8 mouse cellular contexts compared by ENCODE assay signal in the genomic region with DNA sequence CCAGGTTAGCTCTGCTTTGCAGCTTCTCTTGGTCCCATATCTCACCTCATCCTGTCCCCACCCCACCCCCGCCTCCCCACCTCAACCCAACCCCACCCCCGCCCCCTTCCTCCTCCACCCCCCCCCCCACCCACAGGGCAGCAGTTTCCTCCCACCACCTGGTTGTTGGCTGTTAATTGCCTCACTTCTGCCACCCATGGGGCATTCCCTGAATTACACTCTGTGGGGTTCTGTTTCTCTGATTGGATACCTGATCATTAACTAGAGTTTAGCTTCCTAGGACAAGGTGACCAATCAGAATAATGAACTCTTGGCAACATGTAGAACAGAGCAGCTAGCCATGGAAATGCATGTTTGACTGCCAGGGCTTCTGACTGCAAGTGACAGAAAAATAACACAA. TPM values are rescaled to one million over a fixed set of nuclear protein-coding genes. Genes with fewer than 3 reads are reported as not detected.
DNase-seq lines count a peak whose midpoint lies in the region; ATAC-seq lines count a peak whose summit lies in the region.

No protein-coding gene starts in this region.

- no peak overlapping the region for H3K4me2 ChIP-seq in neural tube, embryonic 11.5 days (ENCODE audit: low read depth)
- no peak overlapping the region for H3K4me2 ChIP-seq in forebrain, embryonic 12.5 days

- H3K9ac ChIP-seq in neural tube, embryonic 11.5 days (ENCODE audit: low read length) = no peak overlapping the region
- no peak overlapping the region for H3K9ac ChIP-seq in forebrain, embryonic 12.5 days

- H3K27ac ChIP-seq in heart, embryonic 10.5 days = no peak overlapping the region
- no peak overlapping the region for H3K27ac ChIP-seq in neural tube, embryonic 11.5 days (ENCODE audit: low read depth, low read length)
- no peak overlapping the region for H3K27ac ChIP-seq in forebrain, embryonic 12.5 days

- DNase-seq in heart, postnatal 4 days = peak; percentile 47
- DNase-seq in heart, embryonic 10.5 days (ENCODE audit: low spot score) = no peak
- peak; percentile 69 for DNase-seq in CD4-positive helper T cell, adult 2 months (ENCODE audit: low read depth, low spot score)
- DNase-seq in c-Kit-positive CD71-positive TER-119-positive erythroid progenitor cells, embryonic 14.5 days (ENCODE audit: low spot score) = peak; percentile 43
- DNase-seq in neural tube, embryonic 11.5 days (ENCODE audit: low spot score) = peak; percentile 30
- DNase-seq in ovary, postnatal 14 days (ENCODE audit: low spot score) = no peak
- DNase-seq in right cerebral cortex, postnatal 36 days (ENCODE audit: low spot score in 2 of 2) = no peak

- H3K27me3 ChIP-seq in heart, embryonic 10.5 days (ENCODE audit: insufficient read depth, poor library complexity, severe bottlenecking) = peaks cover 9% of the 10 kb centered on the region; the same call in 1 of the 2 replicates
- H3K27me3 ChIP-seq in neural tube, embryonic 11.5 days (ENCODE audit: control insufficient read depth, insufficient read depth, low read length) = no peaks in the 10 kb centered on the region
- 0 out of 2 replicates have a peak, but pooled peaks cover 6% of the 10 kb centered on the region for H3K27me3 ChIP-seq in forebrain, embryonic 12.5 days

- WGBS in heart, embryonic 10.5 days = 17% methylated on average over 2 of the region's 2 CpGs
- WGBS in neural tube, embryonic 11.5 days = 33% methylated on average over 2 of the region's 2 CpGs
- WGBS in forebrain, embryonic 12.5 days = 40% methylated on average over 2 of the region's 2 CpGs

- H3K9me3 ChIP-seq in heart, embryonic 10.5 days = no peaks in the 10 kb centered on the region
- H3K9me3 ChIP-seq in neural tube, embryonic 11.5 days (ENCODE audit: control insufficient read depth, low read length) = no peaks in the 10 kb centered on the region
- no peaks in the 10 kb centered on the region for H3K9me3 ChIP-seq in forebrain, embryonic 12.5 days

- H3K4me3 ChIP-seq in heart, embryonic 10.5 days = no peak overlapping the region
- H3K4me3 ChIP-seq in neural tube, embryonic 11.5 days (ENCODE audit: low read depth, low read length) = no peak overlapping the region
- no peak overlapping the region for H3K4me3 ChIP-seq in forebrain, embryonic 12.5 days (replicated peaks)

- H3K4me1 ChIP-seq in heart, embryonic 10.5 days = peaks cover 8% of the 10 kb centered on the region
- no peaks in the 10 kb centered on the region for H3K4me1 ChIP-seq in neural tube, embryonic 11.5 days (ENCODE audit: control insufficient read depth, insufficient read depth, low read length)
- H3K4me1 ChIP-seq in forebrain, embryonic 12.5 days = peaks cover 5% of the 10 kb centered on the region; the same call in 1 of the 2 replicates

- no peaks in the 10 kb centered on the region for H3K36me3 ChIP-seq in heart, embryonic 10.5 days
- H3K36me3 ChIP-seq in neural tube, embryonic 11.5 days (ENCODE audit: control insufficient read depth, insufficient read depth, low read length) = no peaks in the 10 kb centered on the region
- H3K36me3 ChIP-seq in forebrain, embryonic 12.5 days (replicated peaks) = no peaks in the 10 kb centered on the region

- ATAC-seq in neural tube, embryonic 11.5 days (ENCODE audit: insufficient read depth, low FRiP score, low TSS enrichment) = no peak
- no peak for ATAC-seq in forebrain, embryonic 12.5 days (ENCODE audit: low FRiP score)

RNA-seq across cellular contexts. Expression of gene Trp53rkb, which starts 16.1 kb away (rescaled TPM):
- 1 to 10 TPM; 4.0 to 5.1 TPM for total RNA-seq in heart, postnatal 4 days (2021)
- polyA plus RNA-seq in heart, embryonic 10.5 days (2016; fragmentation: Nextera tagmentation; extraction: Ambion mirVana) = 8.0 and 13.3 TPM in 2 replicates
- 10.4 and 11.5 TPM in 2 replicates for polyA plus RNA-seq in neural tube, embryonic 11.5 days (2014; fragmentation: Nextera tagmentation; extraction: Ambion mirVana)
- 10.0 and 11.1 TPM in 2 replicates for polyA plus RNA-seq in forebrain, embryonic 12.5 days (2016; fragmentation: Nextera tagmentation; extraction: Ambion mirVana)

RNA-seq across cellular contexts. Expression of gene Arfgef2, which starts 29.1 kb away (rescaled TPM):
- 10 to 100 TPM; 39.7 to 42.3 TPM for total RNA-seq in heart, postnatal 4 days (2021)
- polyA plus RNA-seq in heart, embryonic 10.5 days (2016; fragmentation: Nextera tagmentation; extraction: Ambion mirVana) = 6.3 and 8.2 TPM in 2 replicates
- polyA plus RNA-seq in neural tube, embryonic 11.5 days (2014; fragmentation: Nextera tagmentation; extraction: Ambion mirVana) = 6.0 and 6.2 TPM in 2 replicates
- 5.3 and 5.8 TPM in 2 replicates for polyA plus RNA-seq in forebrain, embryonic 12.5 days (2016; fragmentation: Nextera tagmentation; extraction: Ambion mirVana)

Comparison
In these comparisons a context has a peak if more than half of its experiments do, and no peak if none do; other contexts are left out.
1. DNase-seq: peak in heart, postnatal 4 days (single experiment), CD4-positive helper T cell, adult 2 months (single experiment), c-Kit-positive CD71-positive TER-119-positive erythroid progenitor cells, embryonic 14.5 days (single experiment) and neural tube, embryonic 11.5 days (single experiment); none in heart, embryonic 10.5 days (single experiment), ovary, postnatal 14 days (single experiment) and right cerebral cortex, postnatal 36 days (0 of 2).